Mouse (Mus musculus) hindbrain, embryonic 13.5 days (tissue): Measurements from ENCODE around the gene Tm4sf19. TPM values are rescaled to one million over a fixed set of nuclear protein-coding genes. Genes with fewer than 3 reads are reported as not detected.
"Not testable (repeated sequence)": the region's sequence is repeated elsewhere in the genome, so short reads cannot be mapped to it uniquely, and the experiment has no call there.

Experiments
- ATAC-seq: fragments of 200-750 bp; cut with Nextera tagmentation; 2 replicates; pipeline ENCODE4 v1.8.0; 2017; ENCODE audit warnings: moderate TSS enrichment; ENCODE audit not compliant: low FRiP score
- H3K27ac ChIP-seq: fragments of 300-500 bp; sonication (generic); 2 replicates; pipeline ENCODE4 v1.5.1; 2015; ENCODE audit warnings: inconsistent platforms, mild to moderate bottlenecking, moderate library complexity
- H3K27me3 ChIP-seq: fragments of 300-500 bp; sonication (generic); 2 replicates; pipeline ENCODE4 v1.6.1; 2015; ENCODE audit warnings: mild to moderate bottlenecking, inconsistent platforms
- H3K36me3 ChIP-seq: fragments of 300-500 bp; sonication (generic); 2 replicates; pipeline ENCODE4 v1.6.1; 2015; ENCODE audit warnings: mild to moderate bottlenecking, inconsistent platforms
- H3K4me1 ChIP-seq: fragments of 300-500 bp; sonication (generic); replicated peaks from 2 replicates; pipeline ENCODE4 v1.6.1; 2015; ENCODE audit warnings: inconsistent platforms
- H3K4me2 ChIP-seq: fragments of 300-500 bp; sonication (generic); 2 replicates; pipeline ENCODE4 v1.6.1; 2015; ENCODE audit warnings: inconsistent platforms, mild to moderate bottlenecking, moderate library complexity
- H3K4me3 ChIP-seq: fragments of 300-500 bp; sonication (generic); 2 replicates; pipeline ENCODE4 v1.5.1; 2015; ENCODE audit warnings: mild to moderate bottlenecking, inconsistent platforms
- H3K9ac ChIP-seq: fragments of 300-500 bp; sonication (generic); 2 replicates; pipeline ENCODE4 v1.6.1; 2015; ENCODE audit warnings: mild to moderate bottlenecking, inconsistent platforms
- H3K9me3 ChIP-seq: fragments of 300-500 bp; sonication (generic); 2 replicates; pipeline ENCODE4 v1.6.1; 2016; ENCODE audit warnings: inconsistent platforms
- WGBS: fragments of 180-500 bp; shearing (Covaris S2); methylation state at CpG from one replicate; pipeline ENCODE4 v1.1.7; 2015; 5-methylcytosine and 5-hydroxymethylcytosine counted together
- polyA plus RNA-seq: library from polyadenylated mRNA; unstranded; fragments of >200 nt; fragmentation: Nextera tagmentation; extraction: Ambion mirVana; gene quantifications from 2 replicates; pipeline ENCODE4 v1.2.1, GENCODE M21; 2015

Tm4sf19 gene
- polyA plus RNA-seq, 1 experiment from 2014 or later: not detected

- H3K36me3 ChIP-seq: no peaks in the 10 kb centered on the region
- H3K27ac ChIP-seq: no peak overlapping the region
- peaks cover 26% of the 10 kb centered on the region for H3K4me1 ChIP-seq
- no peak for ATAC-seq
- no peak overlapping the region for H3K4me2 ChIP-seq
- H3K9me3 ChIP-seq: no peaks in the 10 kb centered on the region
- H3K27me3 ChIP-seq: no peaks in the 10 kb centered on the region
- no peak overlapping the region for H3K4me3 ChIP-seq
- no peak overlapping the region for H3K9ac ChIP-seq
- WGBS: 88% methylated on average over 2 of the region's 2 CpGs
These were observed 32.8 kb downstream of the Tm4sf19 start for GRCm38 (mm10) chr16:32433138-32433537.

GRCm38 (mm10) chr16:32434066-32434465 is 33.8 kb downstream of the Tm4sf19 start:
- WGBS: 72% methylated on average over 6 of the region's 6 CpGs
- Histone ChIP-seq H3K9me3 (no peaks in the 10 kb centered on the region), H3K27ac (no peak overlapping the region), H3K4me3 (no peak overlapping the region), H3K9ac (no peak overlapping the region), H3K4me2 (no peak overlapping the region), H3K4me1 (peaks cover 26% of the 10 kb centered on the region), H3K36me3 (no peaks in the 10 kb centered on the region), H3K27me3 (no peaks in the 10 kb centered on the region)
- no peak for ATAC-seq

GRCm38 (mm10) chr16:32434691-32435090 is 34.4 kb downstream of the Tm4sf19 start:
- no peak overlapping the region for H3K27ac ChIP-seq
- H3K4me2 ChIP-seq: no peak overlapping the region
- H3K9ac ChIP-seq: no peak overlapping the region
- no peak overlapping the region for H3K4me3 ChIP-seq
- ATAC-seq: no peak
- no peaks in the 10 kb centered on the region for H3K27me3 ChIP-seq
- H3K4me1 ChIP-seq: peaks cover 21% of the 10 kb centered on the region
- H3K9me3 ChIP-seq: no peaks in the 10 kb centered on the region
- H3K36me3 ChIP-seq: peaks cover under 1% of the 10 kb centered on the region; the same call in 1 of the 2 replicates

GRCm38 (mm10) chr16:32436657-32437056 is 36.4 kb downstream of the Tm4sf19 start:
- no peak overlapping the region for H3K9ac ChIP-seq
- no peak overlapping the region for H3K4me3 ChIP-seq
- peaks cover 12% of the 10 kb centered on the region; the same call in 1 of the 2 replicates for H3K36me3 ChIP-seq
- peaks cover 11% of the 10 kb centered on the region for H3K4me1 ChIP-seq
- H3K27me3 ChIP-seq: no peaks in the 10 kb centered on the region
- 84% methylated on average over 1 of the region's 1 CpGs for WGBS
- no peaks in the 10 kb centered on the region for H3K9me3 ChIP-seq
- ATAC-seq: no peak
- H3K27ac ChIP-seq: no peak overlapping the region
- H3K4me2 ChIP-seq: no peak overlapping the region

- H3K9ac ChIP-seq: no peak overlapping the region
- peaks cover 12% of the 10 kb centered on the region; the same call in 1 of the 2 replicates for H3K36me3 ChIP-seq
- WGBS: 98% methylated on average over 1 of the region's 1 CpGs
- no peak overlapping the region for H3K27ac ChIP-seq
- H3K4me2 ChIP-seq: no peak overlapping the region
- no peaks in the 10 kb centered on the region for H3K27me3 ChIP-seq
- no peak overlapping the region for H3K4me3 ChIP-seq
- H3K4me1 ChIP-seq: peaks cover 5% of the 10 kb centered on the region
- ATAC-seq: no peak
- H3K9me3 ChIP-seq: no peaks in the 10 kb centered on the region
These were observed 37.0 kb downstream of the Tm4sf19 start for GRCm38 (mm10) chr16:32437266-32437665.

- Histone ChIP-seq H3K4me3 (no peak overlapping the region), H3K4me1 (no peaks in the 10 kb centered on the region), H3K9me3 (no peaks in the 10 kb centered on the region), H3K9ac (no peak overlapping the region), H3K27me3 (no peaks in the 10 kb centered on the region), H3K36me3 (peaks cover 12% of the 10 kb centered on the region; the same call in 1 of the 2 replicates), H3K27ac (no peak overlapping the region), H3K4me2 (no peak overlapping the region)
- 91% methylated on average over 3 of the region's 3 CpGs for WGBS
- no peak for ATAC-seq
These were observed 41.1 kb downstream of the Tm4sf19 start for GRCm38 (mm10) chr16:32441432-32441831.

- not testable (repeated sequence) for H3K4me2 ChIP-seq, H3K27me3 ChIP-seq, ATAC-seq
These were observed 44.3 kb downstream of the Tm4sf19 start for GRCm38 (mm10) chr16:32444615-32445014.

GRCm38 (mm10) chr16:32445558-32445957 is 45.3 kb downstream of the Tm4sf19 start:
- Histone ChIP-seq H3K27me3 (no peaks in the 10 kb centered on the region), H3K36me3 (peaks cover 5% of the 10 kb centered on the region; the same call in 1 of the 2 replicates), H3K9me3 (no peaks in the 10 kb centered on the region), H3K4me2 (no peak overlapping the region), H3K4me1 (no peaks in the 10 kb centered on the region), H3K4me3 (no peak overlapping the region), H3K27ac (no peak overlapping the region), H3K9ac (no peak overlapping the region)
- no peak for ATAC-seq
- WGBS: 92% methylated on average over 1 of the region's 1 CpGs

More at GRCm38 (mm10) chr16:32444615-32445014, 44.3 kb downstream of the Tm4sf19 start:
- not testable (repeated sequence) for H3K9me3 ChIP-seq, H3K27ac ChIP-seq, H3K4me1 ChIP-seq, H3K4me3 ChIP-seq, H3K9ac ChIP-seq
- WGBS: 91% methylated on average over 3 of the region's 3 CpGs
- peaks cover 12% of the 10 kb centered on the region; the same call in 1 of the 2 replicates for H3K36me3 ChIP-seq

- no peaks in the 10 kb centered on the region for H3K9me3 ChIP-seq
- no peak overlapping the region for H3K9ac ChIP-seq
- peaks cover 1% of the 10 kb centered on the region; the same call in 1 of the 2 replicates for H3K36me3 ChIP-seq
- H3K4me3 ChIP-seq: no peak overlapping the region
- no peak overlapping the region for H3K4me2 ChIP-seq
- H3K27ac ChIP-seq: no peak overlapping the region
- H3K27me3 ChIP-seq: no peaks in the 10 kb centered on the region
- no peak for ATAC-seq
- H3K4me1 ChIP-seq: no peaks in the 10 kb centered on the region
- WGBS: 84% methylated on average over 2 of the region's 2 CpGs
These were observed 46.3 kb downstream of the Tm4sf19 start for GRCm38 (mm10) chr16:32446563-32447138.

GRCm38 (mm10) chr16:32449665-32450064 is 49.4 kb downstream of the Tm4sf19 start:
- H3K9me3 ChIP-seq: no peaks in the 10 kb centered on the region
- no peak overlapping the region for H3K9ac ChIP-seq
- H3K4me3 ChIP-seq: no peak overlapping the region
- H3K36me3 ChIP-seq: peaks cover 28% of the 10 kb centered on the region
- H3K27ac ChIP-seq: no peak overlapping the region
- WGBS: 96% methylated on average over 3 of the region's 3 CpGs
- H3K4me2 ChIP-seq: no peak overlapping the region
- H3K4me1 ChIP-seq: no peaks in the 10 kb centered on the region
- no peaks in the 10 kb centered on the region for H3K27me3 ChIP-seq
- no peak for ATAC-seq

- no peak for ATAC-seq
These were observed 49.8 kb downstream of the Tm4sf19 start for GRCm38 (mm10) chr16:32450133-32450532.

GRCm38 (mm10) chr16:32453102-32453501 is 52.8 kb downstream of the Tm4sf19 start:
- 97% methylated on average over 8 of the region's 8 CpGs for WGBS
- ATAC-seq: no peak
- Histone ChIP-seq H3K36me3 (peaks cover 47% of the 10 kb centered on the region), H3K4me1 (no peaks in the 10 kb centered on the region), H3K4me2 (no peak overlapping the region), H3K27me3 (no peaks in the 10 kb centered on the region), H3K27ac (no peak overlapping the region), H3K9ac (no peak overlapping the region), H3K4me3 (no peak overlapping the region), H3K9me3 (no peaks in the 10 kb centered on the region)

More at GRCm38 (mm10) chr16:32450133-32450532, 49.8 kb downstream of the Tm4sf19 start:
- no peak overlapping the region for H3K9ac ChIP-seq
- 96% methylated on average over 2 of the region's 2 CpGs for WGBS
- no peak overlapping the region for H3K27ac ChIP-seq
- no peak overlapping the region for H3K4me2 ChIP-seq
- H3K4me1 ChIP-seq: no peaks in the 10 kb centered on the region
- no peaks in the 10 kb centered on the region for H3K9me3 ChIP-seq
- no peaks in the 10 kb centered on the region for H3K27me3 ChIP-seq
- peaks cover 32% of the 10 kb centered on the region for H3K36me3 ChIP-seq
- H3K4me3 ChIP-seq: no peak overlapping the region

- Histone ChIP-seq H3K27ac (no peak overlapping the region), H3K9me3 (no peaks in the 10 kb centered on the region), H3K36me3 (peaks cover 50% of the 10 kb centered on the region), H3K4me3 (no peak overlapping the region), H3K9ac (no peak overlapping the region), H3K4me2 (no peak overlapping the region), H3K27me3 (no peaks in the 10 kb centered on the region), H3K4me1 (no peaks in the 10 kb centered on the region)
- ATAC-seq: no peak
- WGBS: 86% methylated on average over 5 of the region's 5 CpGs
These were observed 54.3 kb downstream of the Tm4sf19 start for GRCm38 (mm10) chr16:32454646-32455045.
